Mouse (Mus musculus) limb, embryonic 13.5 days (tissue): Measurements from ENCODE around the gene Gm20388. TPM values are rescaled to one million over a fixed set of nuclear protein-coding genes. Genes with fewer than 3 reads are reported as not detected.

Experiments used
- ATAC-seq: fragments of 200-750 bp; cut with Nextera tagmentation; 2 replicates; pipeline ENCODE4 v1.8.0; 2017; ENCODE audit warnings: low read depth, moderate number of reproducible peaks, moderate TSS enrichment; ENCODE audit not compliant: low FRiP score
- H3K27ac ChIP-seq: fragments of 300-500 bp; sonication (generic); 2 replicates; pipeline ENCODE4 v1.5.1; 2015; ENCODE audit warnings: inconsistent platforms, mild to moderate bottlenecking, moderate library complexity
- H3K27me3 ChIP-seq: fragments of 300-500 bp; sonication (generic); 2 replicates; pipeline ENCODE4 v1.6.1; 2015; ENCODE audit warnings: mild to moderate bottlenecking, inconsistent platforms
- H3K36me3 ChIP-seq: fragments of 300-500 bp; sonication (generic); 2 replicates; pipeline ENCODE4 v1.6.1; 2015; ENCODE audit warnings: inconsistent platforms, mild to moderate bottlenecking, moderate library complexity
- H3K4me1 ChIP-seq: fragments of 300-500 bp; sonication (generic); 2 replicates; pipeline ENCODE4 v1.6.1; 2015; ENCODE audit warnings: inconsistent platforms
- H3K4me2 ChIP-seq: fragments of 300-500 bp; sonication (generic); replicated peaks from 2 replicates; pipeline ENCODE4 v1.6.1; 2015; ENCODE audit warnings: inconsistent platforms, mild to moderate bottlenecking, moderate library complexity
- H3K4me3 ChIP-seq: fragments of 300-500 bp; sonication (generic); 2 replicates; pipeline ENCODE4 v1.5.1; 2015; ENCODE audit warnings: moderate library complexity, mild to moderate bottlenecking, inconsistent platforms
- H3K9ac ChIP-seq: fragments of 300-500 bp; sonication (generic); 2 replicates; pipeline ENCODE4 v1.6.1; 2015; ENCODE audit warnings: mild to moderate bottlenecking, inconsistent platforms
- H3K9me3 ChIP-seq: fragments of 300-500 bp; sonication (generic); 2 replicates; pipeline ENCODE4 v1.6.1; 2016; ENCODE audit warnings: inconsistent platforms
- WGBS: fragments of 180-500 bp; shearing (Covaris S2); methylation state at CpG from one replicate; pipeline ENCODE4 v1.1.7; 2015; 5-methylcytosine and 5-hydroxymethylcytosine counted together
- polyA plus RNA-seq: library from polyadenylated mRNA; unstranded; fragments of >200 nt; fragmentation: Nextera tagmentation; extraction: Ambion mirVana; gene quantifications from 2 replicates; pipeline ENCODE4 v1.2.1, GENCODE M21; 2015

Gm20388 gene
- polyA plus RNA-seq, 1 experiment from 2014 or later = 7.1 TPM

DNA sequence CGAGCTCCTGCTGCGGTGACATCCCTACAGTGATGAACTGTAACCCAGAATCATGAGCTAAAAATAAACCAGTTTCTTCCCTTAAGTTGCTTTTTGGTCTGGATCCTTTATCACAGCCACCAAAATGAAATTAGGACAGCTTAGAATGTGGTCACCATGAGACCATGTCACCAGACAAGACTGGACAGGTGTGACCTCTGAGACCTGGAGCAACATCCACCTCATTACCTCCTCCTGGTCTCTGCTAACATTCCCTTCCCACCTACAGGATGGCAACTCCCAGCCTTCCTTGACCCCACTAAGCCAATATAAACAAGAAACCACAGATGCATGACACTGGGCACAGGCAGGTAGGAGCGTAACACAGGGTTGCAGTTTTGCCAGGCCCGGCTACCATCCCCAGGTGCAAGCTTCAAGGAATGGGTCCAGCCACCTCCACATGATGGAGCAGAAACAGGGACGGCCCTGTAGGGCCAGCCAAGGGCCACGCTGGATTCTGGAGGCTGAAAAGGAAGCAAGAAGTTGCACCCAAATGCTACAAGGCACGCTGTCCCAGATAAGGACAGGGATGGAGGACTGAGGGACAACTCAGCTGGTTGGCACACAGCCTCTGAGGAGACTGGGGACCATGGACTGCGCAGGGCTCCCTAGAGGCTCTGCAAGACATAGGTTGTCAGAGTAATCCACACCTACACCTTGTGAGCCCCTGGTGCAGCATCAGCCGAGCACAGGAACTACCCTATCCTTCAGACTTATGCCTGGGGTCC lies 2627.9 kb downstream of the Gm20388 start:
- WGBS = 91% methylated on average over 9 of the region's 9 CpGs

DNA sequence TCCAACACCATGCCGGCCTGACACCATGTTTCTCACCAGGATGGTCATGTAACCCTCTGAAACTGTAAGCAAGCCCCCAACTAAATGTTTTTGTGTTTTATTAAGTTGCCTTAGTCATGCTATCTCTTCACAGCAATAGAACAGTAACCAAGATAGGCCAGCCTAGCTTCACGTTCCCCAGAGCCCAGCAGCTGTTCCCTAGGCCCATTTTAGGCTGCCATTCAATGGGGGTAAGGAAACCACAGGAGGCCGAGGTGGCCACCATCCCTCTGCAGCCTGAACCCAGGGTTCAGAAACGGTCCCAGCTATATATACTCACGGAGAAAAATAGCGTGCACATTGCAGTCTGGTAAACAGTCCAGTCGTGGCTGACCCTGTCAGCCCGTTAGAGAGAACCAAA lies 2633.5 kb downstream of the Gm20388 start:
- Histone ChIP-seq H3K9ac (no peak overlapping the region), H3K36me3 (peaks cover 6% of the 10 kb centered on the region), H3K9me3 (no peaks in the 10 kb centered on the region), H3K4me3 (no peak overlapping the region), H3K27me3 (no peaks in the 10 kb centered on the region), H3K4me1 (peaks cover 38% of the 10 kb centered on the region), H3K27ac (no peak overlapping the region), H3K4me2 (no peak overlapping the region)
- no peak for ATAC-seq
- WGBS = 84% methylated on average over 8 of the region's 8 CpGs

More for the DNA sequence above, 2627.9 kb downstream of the Gm20388 start:
- no peaks in the 10 kb centered on the region for H3K27me3 ChIP-seq
- H3K36me3 ChIP-seq = peaks cover 13% of the 10 kb centered on the region
- no peaks in the 10 kb centered on the region for H3K9me3 ChIP-seq
- no peak overlapping the region for H3K9ac ChIP-seq
- H3K4me3 ChIP-seq = no peak overlapping the region
- no peak for ATAC-seq
- H3K4me1 ChIP-seq = peaks cover 15% of the 10 kb centered on the region
- no peak overlapping the region for H3K27ac ChIP-seq
- H3K4me2 ChIP-seq = no peak overlapping the region

DNA sequence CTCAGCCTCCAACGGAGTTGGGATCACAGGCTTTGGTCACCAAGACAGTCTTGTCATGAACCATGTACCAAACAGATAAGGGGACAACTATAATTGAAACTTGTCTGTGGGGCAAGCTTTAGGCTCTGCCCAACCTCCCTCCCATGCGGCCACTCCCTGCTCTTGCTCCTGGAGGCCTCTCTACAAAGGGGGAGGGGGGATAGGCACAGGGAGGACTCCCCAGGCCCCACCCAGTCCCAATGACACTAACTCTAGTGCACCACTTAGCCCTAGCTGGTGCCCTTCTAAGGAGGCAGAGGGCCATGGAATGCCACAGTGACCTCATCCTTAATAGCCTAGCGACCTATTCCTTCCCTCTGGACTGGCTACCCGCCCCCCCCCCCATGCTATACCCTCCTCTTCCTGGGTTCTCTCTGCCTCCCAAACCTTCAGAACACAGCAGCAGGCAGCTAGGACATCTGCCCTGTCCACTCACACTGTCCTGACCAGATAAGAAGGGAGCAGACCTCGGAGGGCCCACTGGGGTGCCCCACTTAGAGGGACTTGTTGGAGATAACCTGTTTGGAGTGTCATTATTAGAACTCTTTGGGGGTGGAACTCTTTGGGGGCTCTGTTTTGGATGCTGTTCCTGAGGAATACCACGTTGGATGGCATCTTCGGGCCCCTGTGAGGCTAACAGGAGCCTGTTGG lies 2635.6 kb downstream of the Gm20388 start:
- Histone ChIP-seq H3K27me3 (no peaks in the 10 kb centered on the region), H3K27ac (no peak overlapping the region), H3K4me3 (no peak overlapping the region), H3K9me3 (no peaks in the 10 kb centered on the region), H3K36me3 (peaks cover 6% of the 10 kb centered on the region), H3K4me2 (no peak overlapping the region; the same call in 1 of the 2 replicates), H3K9ac (0 out of 2 replicates have a peak overlapping the region, but pooled peaks have one; percentile 8), H3K4me1 (peaks cover 50% of the 10 kb centered on the region)
- ATAC-seq = no peak
- 73% methylated on average over 7 of the region's 7 CpGs for WGBS

DNA sequence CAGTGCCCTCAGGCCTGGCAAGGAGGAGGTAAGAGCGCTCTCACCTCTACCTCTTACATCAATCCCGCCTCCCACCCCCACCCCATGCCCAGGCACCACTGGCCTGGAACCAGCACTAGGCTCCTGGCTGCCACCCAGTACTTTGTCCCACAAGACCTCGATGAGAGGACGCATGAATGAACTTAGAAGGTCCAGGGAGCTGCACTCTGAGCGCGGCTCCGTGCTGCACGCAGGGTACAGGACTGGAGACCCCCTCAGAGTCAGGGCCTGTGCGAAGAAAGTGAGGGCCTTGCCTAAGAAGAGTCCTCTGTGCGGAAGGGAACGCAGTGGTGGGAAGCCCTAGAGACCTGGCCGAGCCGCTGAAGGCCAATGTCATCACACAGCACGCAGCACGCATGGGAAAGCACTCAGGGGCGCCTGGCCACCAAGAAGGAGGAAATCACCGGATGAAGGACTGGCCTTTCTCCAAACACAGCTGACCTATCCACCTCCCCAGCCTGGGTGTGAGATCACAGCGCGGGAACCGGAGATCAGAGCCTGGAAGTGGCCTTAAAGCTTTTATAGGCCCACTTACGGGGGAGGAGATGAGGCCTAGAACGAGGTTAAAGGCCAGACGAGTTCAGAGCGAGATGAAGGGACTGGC lies 2636.3 kb downstream of the Gm20388 start:
- peak overlapping the region; percentile 7; the same call in 1 of the 2 replicates for H3K4me3 ChIP-seq
- no peaks in the 10 kb centered on the region for H3K9me3 ChIP-seq
- H3K27ac ChIP-seq = no peak overlapping the region
- H3K27me3 ChIP-seq = no peaks in the 10 kb centered on the region
- H3K9ac ChIP-seq = peak overlapping the region; percentile 36
- peak overlapping the region; percentile 84 for H3K4me2 ChIP-seq
- H3K4me1 ChIP-seq = peaks cover 55% of the 10 kb centered on the region
- 51% methylated on average over 24 of the region's 24 CpGs for WGBS
- H3K36me3 ChIP-seq = peaks cover 6% of the 10 kb centered on the region
- no peak for ATAC-seq

DNA sequence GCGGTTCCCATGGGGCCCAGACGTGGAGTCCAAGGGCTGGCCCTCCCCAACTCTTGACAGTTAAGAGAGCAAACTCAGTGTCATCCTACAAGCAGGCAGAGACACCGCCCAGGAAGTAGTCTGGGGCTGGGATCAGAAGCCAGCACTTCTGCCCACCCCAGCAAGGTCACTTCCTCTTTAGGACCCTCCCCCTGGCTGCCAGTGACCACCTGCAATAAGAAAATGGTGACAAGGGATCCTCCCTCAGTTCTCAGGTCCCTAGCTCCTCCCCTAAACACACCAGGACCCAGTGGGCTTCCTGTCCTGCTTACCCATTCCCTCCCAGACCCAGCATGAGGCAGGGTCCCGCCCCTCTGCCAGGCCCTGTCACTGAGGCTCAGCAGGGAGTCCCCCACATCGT lies 2637.2 kb downstream of the Gm20388 start:
- no peaks in the 10 kb centered on the region for H3K9me3 ChIP-seq
- H3K4me3 ChIP-seq = no peak overlapping the region
- H3K27me3 ChIP-seq = no peaks in the 10 kb centered on the region
- WGBS = 31% methylated on average over 5 of the region's 5 CpGs
- H3K9ac ChIP-seq = peak overlapping the region; percentile 35; the same call in 1 of the 2 replicates
- H3K27ac ChIP-seq = no peak overlapping the region
- peak overlapping the region; percentile 84; the same call in 1 of the 2 replicates for H3K4me2 ChIP-seq
- H3K4me1 ChIP-seq = peaks cover 55% of the 10 kb centered on the region
- peaks cover 6% of the 10 kb centered on the region for H3K36me3 ChIP-seq
- no peak for ATAC-seq

DNA sequence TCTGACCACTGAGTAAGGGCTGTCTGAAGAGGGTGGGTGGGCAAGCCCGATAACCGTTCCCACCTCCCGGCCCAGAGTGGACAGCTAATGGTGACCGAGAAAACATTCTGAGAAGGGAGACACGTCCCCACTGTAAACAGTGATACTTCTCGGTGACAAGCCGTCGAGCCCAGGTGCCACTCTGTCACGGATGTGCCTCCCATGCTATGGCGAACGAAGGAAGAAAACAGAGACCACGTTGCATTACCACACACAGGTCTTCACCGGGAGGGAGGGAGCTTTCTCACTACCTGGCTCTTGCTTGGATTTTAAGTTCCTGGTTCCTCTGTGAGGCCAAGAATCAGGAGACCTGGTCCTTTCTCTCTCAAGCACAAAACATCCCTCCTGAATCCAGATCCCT lies 2637.7 kb downstream of the Gm20388 start:
- no peak for ATAC-seq
- Histone ChIP-seq H3K36me3 (peaks cover 3% of the 10 kb centered on the region), H3K27ac (no peak overlapping the region), H3K4me1 (peaks cover 55% of the 10 kb centered on the region), H3K4me3 (no peak overlapping the region), H3K9ac (no peak overlapping the region; the same call in 1 of the 2 replicates), H3K4me2 (peak overlapping the region; percentile 84; the same call in 1 of the 2 replicates), H3K9me3 (no peaks in the 10 kb centered on the region), H3K27me3 (no peaks in the 10 kb centered on the region)
- WGBS = 75% methylated on average over 13 of the region's 13 CpGs

DNA sequence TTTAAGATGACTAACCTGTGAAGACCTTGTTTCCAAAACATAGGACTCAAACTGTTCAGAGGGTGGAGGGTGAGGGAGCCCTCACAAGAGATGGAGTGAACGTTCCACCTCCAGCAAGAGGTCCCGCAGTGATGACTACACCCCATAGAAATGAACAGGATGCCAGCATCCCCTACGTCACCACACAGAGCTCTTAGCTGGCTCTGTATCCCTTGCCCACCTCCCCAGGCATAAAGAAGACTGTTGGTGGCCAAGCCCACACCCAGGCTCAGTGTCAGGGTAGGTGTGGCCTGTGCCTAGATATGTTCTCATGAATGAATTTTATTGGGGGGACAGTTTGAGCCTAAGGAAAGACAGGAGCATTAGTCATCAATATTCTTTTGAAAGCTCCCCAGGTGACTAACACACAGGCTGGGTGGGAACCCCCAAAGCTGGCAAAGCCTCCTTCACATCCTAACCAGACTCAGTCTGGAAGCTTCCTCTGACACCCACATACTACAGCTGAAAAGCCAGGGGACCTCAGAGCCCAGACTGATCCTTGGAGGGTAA lies 2638.3 kb downstream of the Gm20388 start:
- Histone ChIP-seq H3K27ac (0 out of 2 replicates have a peak overlapping the region, but pooled peaks have one; percentile 33), H3K27me3 (no peaks in the 10 kb centered on the region), H3K4me3 (peak overlapping the region; percentile 78; the same call in 1 of the 2 replicates), H3K4me1 (peaks cover 55% of the 10 kb centered on the region), H3K4me2 (peak overlapping the region; percentile 84), H3K9ac (peak overlapping the region; percentile 13; the same call in 1 of the 2 replicates), H3K9me3 (no peaks in the 10 kb centered on the region), H3K36me3 (no peaks in the 10 kb centered on the region; the same call in 1 of the 2 replicates)
- ATAC-seq = no peak
- 87% methylated on average over 3 of the region's 3 CpGs for WGBS

DNA sequence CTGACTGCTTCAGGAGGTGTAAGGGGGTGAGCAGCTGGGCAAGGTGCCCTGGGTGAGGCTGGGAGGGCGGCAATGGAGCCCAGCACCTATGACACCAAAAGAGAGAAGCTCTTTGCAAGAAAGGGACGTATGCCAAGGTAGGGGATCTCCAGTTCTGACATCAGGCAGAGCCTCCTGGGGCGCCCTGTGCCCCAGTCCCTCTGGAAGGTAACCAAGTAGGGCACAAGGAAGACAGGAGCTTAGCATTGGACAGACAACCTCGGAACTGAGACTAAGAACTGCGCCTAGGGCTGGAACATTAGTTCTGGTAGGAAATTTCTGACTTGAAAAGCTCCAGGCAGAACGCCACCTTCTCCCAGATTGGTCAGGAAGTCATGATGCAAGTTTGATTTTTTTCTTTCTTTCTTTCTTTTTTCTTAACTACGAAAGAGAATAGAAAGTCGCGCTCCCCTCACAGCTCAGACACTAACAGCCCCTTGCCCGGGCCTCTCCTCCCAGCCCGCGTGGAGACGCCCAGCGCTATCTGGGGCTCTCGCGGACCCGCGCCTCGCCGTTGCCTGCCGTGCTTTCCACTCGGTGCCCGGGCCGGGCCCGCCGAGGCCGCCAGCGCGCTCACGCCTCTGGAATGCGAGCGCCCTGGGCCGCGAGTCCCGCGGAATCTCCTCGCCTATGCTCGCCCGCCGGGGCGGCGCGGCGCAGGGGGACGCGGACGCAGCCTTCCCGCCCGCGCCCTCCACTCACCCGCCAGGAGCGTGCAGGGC lies 2639.8 kb downstream of the Gm20388 start:
- H3K4me1 ChIP-seq = peaks cover 52% of the 10 kb centered on the region
- peak overlapping the region; percentile 84 for H3K4me2 ChIP-seq
- ATAC-seq = peak; percentile 39; the same call in 1 of the 2 replicates
- peak overlapping the region; percentile 81; the same call in 1 of the 2 replicates for H3K27ac ChIP-seq
- H3K4me3 ChIP-seq = peak overlapping the region; percentile 78
- H3K9me3 ChIP-seq = no peaks in the 10 kb centered on the region
- H3K36me3 ChIP-seq = no peaks in the 10 kb centered on the region
- 4% methylated on average over 48 of the region's 52 CpGs for WGBS
- peak overlapping the region; percentile 91 for H3K9ac ChIP-seq
- H3K27me3 ChIP-seq = no peaks in the 10 kb centered on the region

DNA sequence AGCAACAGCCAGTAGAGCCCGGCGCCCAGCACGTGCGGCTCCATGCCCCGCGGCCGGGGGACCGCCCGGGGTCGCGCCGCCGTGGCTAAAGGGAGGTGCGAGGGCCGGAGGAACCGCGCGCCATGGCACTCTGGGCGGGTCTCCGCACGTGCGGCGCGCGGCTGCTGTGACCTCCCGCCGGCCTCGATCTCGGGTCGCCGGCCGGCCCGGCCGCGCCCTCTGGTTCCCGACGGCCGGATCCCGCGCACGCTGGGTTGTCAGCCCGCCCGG lies 2640.3 kb downstream of the Gm20388 start:
- Histone ChIP-seq H3K9ac (peak overlapping the region; percentile 91), H3K4me3 (peak overlapping the region; percentile 78), H3K27me3 (no peaks in the 10 kb centered on the region), H3K4me2 (peak overlapping the region; percentile 84), H3K27ac (peak overlapping the region; percentile 81; the same call in 1 of the 2 replicates), H3K9me3 (no peaks in the 10 kb centered on the region), H3K4me1 (peaks cover 50% of the 10 kb centered on the region), H3K36me3 (no peaks in the 10 kb centered on the region)
- 0% methylated on average over 43 of the region's 43 CpGs for WGBS
- ATAC-seq = peak; percentile 52

DNA sequence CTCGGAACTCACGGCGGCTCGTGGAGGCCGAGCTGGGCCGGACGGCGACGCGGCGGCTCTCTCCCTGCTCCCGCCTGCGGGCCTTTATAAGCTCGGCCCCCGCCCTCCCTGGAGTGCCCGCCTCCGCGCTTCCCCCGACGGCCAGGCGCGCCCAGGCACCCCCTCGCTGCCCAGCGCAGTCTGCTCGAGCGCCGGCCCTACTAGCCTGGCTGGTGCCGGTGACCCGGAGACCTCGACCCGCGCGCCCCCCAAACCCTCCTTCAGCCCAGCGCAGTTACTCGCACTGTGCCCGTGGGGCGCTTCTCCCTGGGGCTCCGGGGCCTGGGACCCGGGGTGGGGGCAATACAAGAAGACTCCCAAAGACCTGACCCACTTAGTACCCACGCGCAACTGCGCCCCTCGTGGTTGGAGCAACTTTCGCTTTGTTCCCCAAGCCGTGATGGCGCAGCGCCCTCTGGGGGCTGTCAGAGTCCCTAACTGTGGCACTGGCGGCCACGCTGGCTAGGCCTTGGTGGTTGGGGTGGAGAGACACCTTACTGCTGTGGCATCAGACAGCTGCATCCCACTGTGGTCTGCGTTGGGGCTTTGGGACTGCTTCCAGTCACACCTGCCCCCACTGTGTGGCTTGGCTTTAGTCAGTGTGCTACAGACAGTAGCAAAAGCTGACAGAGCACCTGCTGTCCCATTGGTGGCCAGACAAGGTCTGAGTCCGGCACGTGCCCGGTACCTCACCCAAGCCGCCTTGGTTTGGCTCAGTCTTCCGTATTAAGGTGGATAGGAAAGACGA lies 2640.8 kb downstream of the Gm20388 start, which contains the start of gene Piezo1:
Gene Piezo1, minus strand, starts transcription at position 65 of the 787 bp plus-strand sequence.
- Histone ChIP-seq H3K9ac (peak within 1 kb of the TSS; percentile 91), H3K27me3 (no peaks in the 10 kb centered on the region), H3K27ac (peak within 1 kb of the TSS; percentile 81; the same call in 1 of the 2 replicates), H3K4me1 (peaks cover 48% of the 10 kb centered on the region), H3K9me3 (no peaks in the 10 kb centered on the region), H3K4me3 (peak within 1 kb of the TSS; percentile 78), H3K36me3 (no peaks in the 10 kb centered on the region), H3K4me2 (peak within 1 kb of the TSS; percentile 84)
- WGBS = 11% methylated on average over 51 of the region's 56 CpGs
- peak; percentile 68 for ATAC-seq
